In the genomic region with DNA sequence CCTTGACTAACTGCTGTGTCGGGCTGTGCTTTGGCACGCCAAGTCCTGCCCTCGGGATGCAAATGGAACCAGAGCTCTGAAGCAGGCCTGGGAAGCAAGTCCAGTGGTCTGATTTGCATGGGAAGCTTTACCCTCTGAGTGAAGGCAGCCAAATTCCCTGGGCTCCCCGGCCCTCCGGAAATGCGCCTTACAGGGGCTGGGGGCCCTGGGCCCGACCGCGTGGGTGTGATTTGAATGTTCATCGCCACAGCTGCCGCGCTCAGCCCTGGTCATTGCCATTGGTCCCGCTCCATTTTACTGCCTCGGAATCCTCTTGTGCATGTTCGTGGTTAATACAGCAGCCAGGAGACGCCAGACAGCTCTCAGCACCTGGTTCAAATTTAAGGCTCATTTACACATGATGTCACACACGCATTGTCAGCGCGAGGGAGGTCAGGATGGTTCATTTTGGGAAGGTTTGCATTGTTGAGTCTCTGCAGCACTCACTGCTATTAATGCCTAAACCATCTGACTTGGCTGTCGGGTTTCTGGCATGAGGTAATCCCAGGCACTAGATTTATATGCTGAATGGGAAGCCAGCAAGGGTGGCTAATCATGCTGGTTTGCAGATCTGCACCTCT, we compare ENCODE assay signal across 9 mouse cellular contexts.
DNase-seq lines count a peak whose midpoint lies in the region; ATAC-seq and TF ChIP-seq lines count a peak whose summit lies in the region.
"Had no signal": no experiment of that assay in that cellular context is flagged by ENCODE, and none has a peak within 500 bp of the region (broad histone marks: within the 10 kb centered on the region; RNA-seq: fewer than 3 reads in every experiment).

No protein-coding gene starts in this region.

- H3K27me3 ChIP-seq in heart, embryonic 14.5 days (ENCODE audit: control insufficient read depth, insufficient read depth, low read length) = no peaks in the 10 kb centered on the region
- no peaks in the 10 kb centered on the region for H3K27me3 ChIP-seq in forebrain, embryonic 12.5 days
- H3K27me3 ChIP-seq in limb, embryonic 14.5 days (ENCODE audit: control insufficient read depth, insufficient read depth, low read length) = no peaks in the 10 kb centered on the region
- no peaks in the 10 kb centered on the region for H3K27me3 ChIP-seq in thymus, adult 2 months (ENCODE audit: control insufficient read depth, insufficient read depth, low read length)

- H3K4me1 ChIP-seq in heart, embryonic 14.5 days (ENCODE audit: control insufficient read depth in 2 of 2, insufficient read depth in 2 of 2, low read length in 2 of 2) = peaks cover 10 to 17% of the 10 kb centered on the region in 2 experiments
- no peaks in the 10 kb centered on the region for H3K4me1 ChIP-seq in forebrain, embryonic 12.5 days
- peaks cover 32% of the 10 kb centered on the region for H3K4me1 ChIP-seq in limb, embryonic 14.5 days (ENCODE audit: control insufficient read depth, insufficient read depth, low read length)
- peaks cover 37% of the 10 kb centered on the region for H3K4me1 ChIP-seq in thymus, adult 2 months (replicated peaks; ENCODE audit: control insufficient read depth, insufficient read depth, low read length)

- H3K4me2 ChIP-seq in heart, embryonic 14.5 days (ENCODE audit: low read length) = peak overlapping the region; percentile 15; the same call in 1 of the 2 replicates
- peak overlapping the region; percentile 3 for H3K4me2 ChIP-seq in forebrain, embryonic 12.5 days
- peak overlapping the region; percentile 35 for H3K4me2 ChIP-seq in limb, embryonic 14.5 days (replicated peaks; ENCODE audit: low read depth, low read length, severe bottlenecking)

- ATAC-seq in heart, embryonic 14.5 days (ENCODE audit: insufficient number of reproducible peaks, insufficient read depth, low FRiP score, low read depth) = 0 out of 2 replicates have a peak, but pooled peaks have one; percentile 31
- no peak for ATAC-seq in forebrain, embryonic 12.5 days (ENCODE audit: low FRiP score)
- ATAC-seq in limb, embryonic 14.5 days (ENCODE audit: low FRiP score, low read depth) = peak; percentile 92

- no peak overlapping the region for H3K4me3 ChIP-seq in heart, embryonic 14.5 days (ENCODE audit: control insufficient read depth in 1 of 2, insufficient read depth in 1 of 2, low read depth in 1 of 2, low read length in 2 of 2)
- no peak overlapping the region for H3K4me3 ChIP-seq in forebrain, embryonic 12.5 days (replicated peaks)
- no peak overlapping the region; the same call in 1 of the 2 replicates for H3K4me3 ChIP-seq in limb, embryonic 14.5 days (replicated peaks; ENCODE audit: low read length)
- H3K4me3 ChIP-seq in thymus, adult 2 months (ENCODE audit: control insufficient read depth, insufficient read depth, low read length) = no peak overlapping the region

- no peaks in the 10 kb centered on the region for H3K36me3 ChIP-seq in heart, embryonic 14.5 days (ENCODE audit: control insufficient read depth, insufficient read depth, low read length)
- no peaks in the 10 kb centered on the region for H3K36me3 ChIP-seq in forebrain, embryonic 12.5 days (replicated peaks)
- H3K36me3 ChIP-seq in limb, embryonic 14.5 days (ENCODE audit: control insufficient read depth, insufficient read depth, low read length) = no peaks in the 10 kb centered on the region
- H3K36me3 ChIP-seq in thymus, adult 2 months (ENCODE audit: control insufficient read depth, insufficient read depth, low read length) = no peaks in the 10 kb centered on the region

- H3K9ac ChIP-seq in heart, embryonic 14.5 days (ENCODE audit: low read length) = no peak overlapping the region
- no peak overlapping the region for H3K9ac ChIP-seq in forebrain, embryonic 12.5 days
- no peak overlapping the region for H3K9ac ChIP-seq in limb, embryonic 14.5 days (ENCODE audit: low read depth, low read length, severe bottlenecking)

- intact Hi-C loops in heart, postnatal 10 days (cut with DNase I) = no loop called here

- peak overlapping the region; percentile 29 to 47; a peak in 2 of 4 replicates for H3K27ac ChIP-seq in heart, embryonic 14.5 days (replicated peaks in 1 of 2; ENCODE audit: control insufficient read depth in 1 of 2, insufficient read depth in 1 of 2, low read depth in 2 of 2, low read length in 2 of 2)
- H3K27ac ChIP-seq in forebrain, embryonic 12.5 days = no peak overlapping the region
- H3K27ac ChIP-seq in limb, embryonic 14.5 days (replicated peaks; ENCODE audit: low read depth, low read length) = peak overlapping the region; percentile 80
- H3K27ac ChIP-seq in thymus, adult 2 months (ENCODE audit: control insufficient read depth, insufficient read depth, low read length) = no peak overlapping the region

- WGBS in heart, embryonic 14.5 days = 28% methylated on average over 20 of the region's 20 CpGs
- WGBS in forebrain, embryonic 12.5 days = 39% methylated on average over 20 of the region's 20 CpGs
- WGBS in limb, embryonic 14.5 days = 6% methylated on average over 20 of the region's 20 CpGs
- 76% methylated on average over 20 of the region's 20 CpGs for WGBS in thymus, adult 2 months

- no peak for TF ChIP-seq POLR2A in limb, embryonic 14.5 days (IDR thresholded peaks at IDR 0.05; ENCODE audit: borderline replicate concordance, extremely low read depth, insufficient read depth, insufficient read length)
- TF ChIP-seq POLR2A in thymus, adult 2 months (IDR thresholded peaks at IDR 0.05; ENCODE audit: control insufficient read depth, extremely low read depth, insufficient read depth, low read length, poor library complexity) = no peak

- 0 out of 2 replicates have a peak, but pooled peaks cover 4% of the 10 kb centered on the region for H3K9me3 ChIP-seq in heart, embryonic 14.5 days (ENCODE audit: control insufficient read depth, low read length)
- no peaks in the 10 kb centered on the region for H3K9me3 ChIP-seq in forebrain, embryonic 12.5 days
- no peaks in the 10 kb centered on the region for H3K9me3 ChIP-seq in limb, embryonic 14.5 days (ENCODE audit: control insufficient read depth, low read length)

- DNase-seq in heart, postnatal 10 days = no peak
- peak; percentile 58 for DNase-seq in ES-CJ7 (ENCODE audit: low read depth, low spot score)
- peak; percentile 83 for DNase-seq in limb, embryonic 14.5 days (ENCODE audit: low spot score)
- DNase-seq in retina, embryonic 14.5 days (ENCODE audit: low spot score) = no peak
- no peak for DNase-seq in thymus, adult 2 months
- DNase-seq in spleen, postnatal 36 days (ENCODE audit: low spot score in 2 of 2) = no peak
- DNase-seq: lung, adult 18-20 months had no signal

- no peak for TF ChIP-seq CTCF in thymus, adult 2 months (IDR thresholded peaks at IDR 0.05; ENCODE audit: borderline replicate concordance, control insufficient read depth, extremely low read depth, insufficient read depth, low read length, poor library complexity)

Comparison
In these comparisons a context has a peak if more than half of its experiments do, and no peak if none do; other contexts are left out.
1. H3K27ac ChIP-seq: peak in heart, embryonic 14.5 days (2 of 2) and limb, embryonic 14.5 days (single experiment); none in forebrain, embryonic 12.5 days (single experiment) and thymus, adult 2 months (single experiment).
2. DNase-seq: peak in ES-CJ7 (single experiment) and limb, embryonic 14.5 days (single experiment); none in heart, postnatal 10 days (0 of 2), retina, embryonic 14.5 days (single experiment), thymus, adult 2 months (single experiment) and spleen, postnatal 36 days (0 of 2).
3. Peak in every context shown above with its lines, with median percentiles within 50 percentile points of each other: H3K4me2 ChIP-seq.